9 mouse cellular contexts compared by ENCODE assay signal in genomic region chr2:12883276-12883914, GRCm38 (mm10). TPM values are rescaled to one million over a fixed set of nuclear protein-coding genes. Genes with fewer than 3 reads are reported as not detected.
DNase-seq lines count a peak whose midpoint lies in the region; ATAC-seq and TF ChIP-seq lines count a peak whose summit lies in the region.
"Had no signal": no experiment of that assay in that cellular context is flagged by ENCODE, and none has a peak within 500 bp of the region (broad histone marks: within the 10 kb centered on the region; RNA-seq: fewer than 3 reads in every experiment).

No protein-coding gene starts in this region.

- no peak for TF ChIP-seq CTCF in forebrain, postnatal 0 days (IDR thresholded peaks at IDR 0.05; ENCODE audit: low read depth)

- H3K27me3 ChIP-seq in midbrain, embryonic 13.5 days = no peaks in the 10 kb centered on the region
- no peaks in the 10 kb centered on the region for H3K27me3 ChIP-seq in midbrain, embryonic 10.5 days (ENCODE audit: low read depth, poor library complexity, severe bottlenecking)
- no peaks in the 10 kb centered on the region for H3K27me3 ChIP-seq in forebrain, postnatal 0 days (ENCODE audit: insufficient read depth, low read length)

- no peak overlapping the region for H3K4me2 ChIP-seq in midbrain, embryonic 13.5 days (replicated peaks)
- peak overlapping the region; percentile 14; the same call in 1 of the 2 replicates for H3K4me2 ChIP-seq in forebrain, postnatal 0 days (ENCODE audit: low read depth)

- H3K27ac ChIP-seq in midbrain, embryonic 13.5 days = no peak overlapping the region
- no peak overlapping the region for H3K27ac ChIP-seq in midbrain, embryonic 10.5 days (replicated peaks)
- H3K27ac ChIP-seq in forebrain, postnatal 0 days (ENCODE audit: low read depth, low read length) = no peak overlapping the region
- H3K27ac ChIP-seq: liver, embryonic 14.5 days had no signal

- no peaks in the 10 kb centered on the region for H3K36me3 ChIP-seq in midbrain, embryonic 13.5 days
- H3K36me3 ChIP-seq in midbrain, embryonic 10.5 days = no peaks in the 10 kb centered on the region
- H3K36me3 ChIP-seq in forebrain, postnatal 0 days (ENCODE audit: insufficient read depth) = no peaks in the 10 kb centered on the region

- no peak for DNase-seq in midbrain, embryonic 10.5 days (ENCODE audit: low spot score)
- DNase-seq in forebrain, postnatal 0 days = peak; percentile 75
- DNase-seq in layer of hippocampus, postnatal 14 days (ENCODE audit: low spot score in 2 of 2) = peak; percentile 42 to 61
- DNase-seq in right cerebral cortex, postnatal 25 days = peak; percentile 68
- DNase-seq in kidney, adult 18-20 months = no peak
- no peak for DNase-seq in ovary, postnatal 36 days (ENCODE audit: low spot score)

- ATAC-seq in midbrain, embryonic 13.5 days = peak; percentile 75
- peak; percentile 91 for ATAC-seq in forebrain, postnatal 0 days
- ATAC-seq in activated CD4-positive, CD25-positive, alpha-beta regulatory T cell, adult 4 months = no peak

- no peak overlapping the region for H3K9ac ChIP-seq in midbrain, embryonic 13.5 days (replicated peaks)
- no peak overlapping the region for H3K9ac ChIP-seq in forebrain, postnatal 0 days
- H3K9ac ChIP-seq: liver, embryonic 14.5 days had no signal

- 73% methylated on average over 10 of the region's 10 CpGs for WGBS in midbrain, embryonic 13.5 days
- 85% methylated on average over 10 of the region's 10 CpGs for WGBS in midbrain, embryonic 10.5 days
- 32% methylated on average over 10 of the region's 10 CpGs for WGBS in forebrain, postnatal 0 days

- H3K9me3 ChIP-seq in midbrain, embryonic 13.5 days = no peaks in the 10 kb centered on the region
- no peaks in the 10 kb centered on the region for H3K9me3 ChIP-seq in midbrain, embryonic 10.5 days (replicated peaks)
- no peaks in the 10 kb centered on the region for H3K9me3 ChIP-seq in forebrain, postnatal 0 days (ENCODE audit: low read length)

- no peaks in the 10 kb centered on the region for H3K4me1 ChIP-seq in midbrain, embryonic 13.5 days (replicated peaks)
- no peaks in the 10 kb centered on the region for H3K4me1 ChIP-seq in midbrain, embryonic 10.5 days
- H3K4me1 ChIP-seq in forebrain, postnatal 0 days (ENCODE audit: insufficient read depth) = no peaks in the 10 kb centered on the region

- no peak overlapping the region for H3K4me3 ChIP-seq in midbrain, embryonic 13.5 days (replicated peaks)
- H3K4me3 ChIP-seq in midbrain, embryonic 10.5 days = no peak overlapping the region
- H3K4me3 ChIP-seq in forebrain, postnatal 0 days (ENCODE audit: low read depth, low read length) = no peak overlapping the region

RNA-seq across cellular contexts. Expression of gene Pter, which starts 40.4 kb away (rescaled TPM):
- 4.1 and 5.6 TPM in 2 replicates for polyA plus RNA-seq in midbrain, embryonic 13.5 days (2015; fragmentation: Nextera tagmentation; extraction: Ambion mirVana)
- 11.3 and 15.8 TPM in 2 replicates for polyA plus RNA-seq in midbrain, embryonic 10.5 days (2016; fragmentation: Nextera tagmentation; extraction: Ambion mirVana)
- total RNA-seq in forebrain, postnatal 0 days (2014; rRNA removed) = 3.6 and 4.6 TPM in 2 replicates
- polyA plus RNA-seq in forebrain, postnatal 0 days (2015; fragmentation: Nextera tagmentation; extraction: Ambion mirVana) = 3.8 and 5.4 TPM in 2 replicates
- 1 to 10 TPM; 1.4 to 2.7 TPM for total RNA-seq in layer of hippocampus, postnatal 14 days (2021)
- 1 to 10 TPM; 7.2 to 7.7 TPM for polyA plus RNA-seq in activated CD4-positive, CD25-positive, alpha-beta regulatory T cell, adult 4 months (2017; shearing (Covaris generic))

Comparison
In these comparisons a context has a peak if more than half of its experiments do, and no peak if none do; other contexts are left out.
1. DNase-seq: peak in forebrain, postnatal 0 days (single experiment), layer of hippocampus, postnatal 14 days (2 of 2) and right cerebral cortex, postnatal 25 days (single experiment); none in midbrain, embryonic 10.5 days (single experiment), kidney, adult 18-20 months (single experiment) and ovary, postnatal 36 days (single experiment).